ENCODE assay signal across 19 mouse cellular contexts in the genomic region with DNA sequence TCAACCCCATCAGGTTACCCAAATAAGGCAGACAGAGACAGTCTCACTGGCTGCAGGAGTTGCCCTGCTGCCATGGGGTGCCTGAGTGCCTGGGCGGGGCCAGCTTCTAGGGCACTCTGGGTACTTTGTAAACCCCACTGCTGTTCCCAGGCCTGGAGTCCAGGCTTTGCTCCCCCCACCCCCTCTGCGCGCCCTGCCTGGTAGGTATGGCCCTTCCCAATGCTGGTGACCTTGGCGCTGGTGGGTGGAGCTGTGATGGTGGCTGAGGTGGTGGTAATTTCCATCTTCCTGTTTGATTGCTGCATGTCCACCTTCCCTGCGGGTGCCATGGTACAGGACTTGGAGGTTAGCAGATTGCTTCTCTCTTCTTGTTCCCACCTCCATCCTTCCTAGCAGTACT. TPM values are rescaled to one million over a fixed set of nuclear protein-coding genes. Genes with fewer than 3 reads are reported as not detected.
DNase-seq lines count a peak whose midpoint lies in the region; ATAC-seq and TF ChIP-seq lines count a peak whose summit lies in the region.
"Had no signal": no experiment of that assay in that cellular context is flagged by ENCODE, and none has a peak within 500 bp of the region (broad histone marks: within the 10 kb centered on the region; RNA-seq: fewer than 3 reads in every experiment).

No protein-coding gene starts in this region.

- H3K27ac ChIP-seq in embryonic facial prominence, embryonic 12.5 days = peak overlapping the region; percentile 73; the same call in 1 of the 2 replicates
- H3K27ac ChIP-seq in embryonic facial prominence, embryonic 10.5 days (replicated peaks) = no peak overlapping the region
- H3K27ac ChIP-seq in layer of hippocampus, adult 2 months = peak overlapping the region; percentile 91
- H3K27ac ChIP-seq in embryonic facial prominence, embryonic 13.5 days = no peak overlapping the region
- H3K27ac ChIP-seq: forebrain, embryonic 13.5 days; hindbrain, embryonic 15.5 days had no signal

- H3K4me2 ChIP-seq in embryonic facial prominence, embryonic 12.5 days (replicated peaks) = no peak overlapping the region
- no peak overlapping the region for H3K4me2 ChIP-seq in embryonic facial prominence, embryonic 13.5 days
- H3K4me2 ChIP-seq: forebrain, embryonic 13.5 days; heart, embryonic 13.5 days; hindbrain, embryonic 15.5 days had no signal

- no peak for TF ChIP-seq CTCF in layer of hippocampus, adult 2 months (conservative IDR thresholded peaks at IDR 0.05)
- TF ChIP-seq CTCF in E14TG2a.4 (conservative IDR thresholded peaks at IDR 0.05; ENCODE audit: low read length) = no peak

- no peaks in the 10 kb centered on the region for H3K9me3 ChIP-seq in embryonic facial prominence, embryonic 12.5 days
- H3K9me3 ChIP-seq in embryonic facial prominence, embryonic 10.5 days = no peaks in the 10 kb centered on the region
- H3K9me3 ChIP-seq in E14TG2a.4 (ENCODE audit: low read length) = no peaks in the 10 kb centered on the region
- no peaks in the 10 kb centered on the region for H3K9me3 ChIP-seq in embryonic facial prominence, embryonic 13.5 days
- H3K9me3 ChIP-seq: forebrain, embryonic 13.5 days; heart, embryonic 13.5 days; hindbrain, embryonic 15.5 days had no signal

- 90% methylated on average over 5 of the region's 5 CpGs for WGBS in embryonic facial prominence, embryonic 12.5 days
- 86% methylated on average over 5 of the region's 5 CpGs for WGBS in embryonic facial prominence, embryonic 10.5 days
- WGBS in embryonic facial prominence, embryonic 13.5 days = 88% methylated on average over 5 of the region's 5 CpGs

- no peak for ATAC-seq in embryonic facial prominence, embryonic 12.5 days (ENCODE audit: insufficient number of reproducible peaks, insufficient read depth, low FRiP score, low TSS enrichment)
- no peak for ATAC-seq in embryonic facial prominence, embryonic 13.5 days (ENCODE audit: insufficient number of reproducible peaks, insufficient read depth, low FRiP score, low TSS enrichment, low read depth)
- ATAC-seq: CD4-positive, CD25-positive, alpha-beta regulatory T cell, adult 4 months; forebrain, embryonic 13.5 days; forebrain, postnatal 0 days had no signal

- H3K9ac ChIP-seq in embryonic facial prominence, embryonic 12.5 days = no peak overlapping the region
- H3K9ac ChIP-seq in embryonic facial prominence, embryonic 13.5 days = 0 out of 2 replicates have a peak overlapping the region, but pooled peaks have one; percentile 44
- H3K9ac ChIP-seq: forebrain, embryonic 13.5 days; forebrain, postnatal 0 days; heart, embryonic 13.5 days; hindbrain, embryonic 15.5 days had no signal

- H3K4me1 ChIP-seq in embryonic facial prominence, embryonic 12.5 days = 0 out of 2 replicates have a peak, but pooled peaks cover 5% of the 10 kb centered on the region
- H3K4me1 ChIP-seq in embryonic facial prominence, embryonic 10.5 days = peaks cover 5% of the 10 kb centered on the region; the same call in 1 of the 2 replicates
- H3K4me1 ChIP-seq in E14TG2a.4 (replicated peaks; ENCODE audit: low read depth, low read length) = peaks cover 32% of the 10 kb centered on the region
- no peaks in the 10 kb centered on the region for H3K4me1 ChIP-seq in embryonic facial prominence, embryonic 13.5 days
- H3K4me1 ChIP-seq: forebrain, embryonic 13.5 days; hindbrain, embryonic 15.5 days had no signal

- DNase-seq in embryonic facial prominence, embryonic 10.5 days (ENCODE audit: low spot score) = no peak
- DNase-seq in layer of hippocampus, adult 2 months (ENCODE audit: low spot score in 2 of 2) = no peak
- no peak for DNase-seq in layer of hippocampus, adult 18-20 months (ENCODE audit: low spot score in 2 of 2)
- DNase-seq in heart, adult 11 months = no peak
- DNase-seq in testis, postnatal 10 days (ENCODE audit: low spot score) = no peak
- DNase-seq: adrenal gland, adult 2 months; adrenal gland, postnatal 25 days; B cell, adult 2 months; embryo, embryonic 11 days; forebrain, postnatal 0 days; gastrocnemius, postnatal 14 days; heart, postnatal 36 days had no signal

- H3K4me3 ChIP-seq in embryonic facial prominence, embryonic 12.5 days = no peak overlapping the region
- H3K4me3 ChIP-seq in embryonic facial prominence, embryonic 10.5 days = no peak overlapping the region
- no peak overlapping the region for H3K4me3 ChIP-seq in layer of hippocampus, adult 2 months
- H3K4me3 ChIP-seq in E14TG2a.4 (replicated peaks; ENCODE audit: low read length) = peak overlapping the region; percentile 26; the same call in 1 of the 2 replicates
- H3K4me3 ChIP-seq in embryonic facial prominence, embryonic 13.5 days = no peak overlapping the region
- H3K4me3 ChIP-seq: forebrain, embryonic 13.5 days; heart, embryonic 13.5 days; hindbrain, embryonic 15.5 days had no signal

- peaks cover 57% of the 10 kb centered on the region for H3K36me3 ChIP-seq in embryonic facial prominence, embryonic 12.5 days
- peaks cover 76% of the 10 kb centered on the region for H3K36me3 ChIP-seq in embryonic facial prominence, embryonic 10.5 days (replicated peaks)
- H3K36me3 ChIP-seq in E14TG2a.4 (ENCODE audit: insufficient read depth, low read length) = peaks cover 76% of the 10 kb centered on the region
- H3K36me3 ChIP-seq in embryonic facial prominence, embryonic 13.5 days = peaks cover 75% of the 10 kb centered on the region

- H3K27me3 ChIP-seq in embryonic facial prominence, embryonic 12.5 days = no peaks in the 10 kb centered on the region
- H3K27me3 ChIP-seq in embryonic facial prominence, embryonic 10.5 days (replicated peaks; ENCODE audit: low read depth, poor library complexity, severe bottlenecking) = no peaks in the 10 kb centered on the region
- H3K27me3 ChIP-seq in E14TG2a.4 (ENCODE audit: insufficient read depth, low read length) = no peaks in the 10 kb centered on the region
- H3K27me3 ChIP-seq in embryonic facial prominence, embryonic 13.5 days = no peaks in the 10 kb centered on the region
- H3K27me3 ChIP-seq: forebrain, embryonic 13.5 days; heart, embryonic 13.5 days; hindbrain, embryonic 15.5 days had no signal

RNA-seq across cellular contexts. Expression of gene Rasl10a, which starts 17.3 kb away (rescaled TPM):
- 1.1 TPM in 2 replicates for polyA plus RNA-seq in embryonic facial prominence, embryonic 12.5 days (2016; fragmentation: Nextera tagmentation; extraction: Ambion mirVana)
- 0.54 and 0.56 TPM in 2 replicates for polyA plus RNA-seq in embryonic facial prominence, embryonic 10.5 days (2016; fragmentation: Nextera tagmentation; extraction: Ambion mirVana)
- 10 to 100 TPM; 87.7 to 95.3 TPM for total RNA-seq in layer of hippocampus, adult 2 months (2021)
- total RNA-seq in layer of hippocampus, adult 18-20 months (2021) = 100 to 1,000 TPM in 1 of 2 experiments, 10 to 100 TPM in 1; 88.1 to 109 TPM
- polyA plus RNA-seq in embryonic facial prominence, embryonic 13.5 days (2015; fragmentation: Nextera tagmentation; extraction: Ambion mirVana) = 0.29 and 0.49 TPM in 2 replicates
- polyA plus RNA-seq: CD4-positive, CD25-positive, alpha-beta regulatory T cell, adult 4 months; forebrain, embryonic 13.5 days had no signal

RNA-seq across cellular contexts. Expression of gene Gas2l1, which starts 24.5 kb away (rescaled TPM):
- polyA plus RNA-seq in embryonic facial prominence, embryonic 12.5 days (2016; fragmentation: Nextera tagmentation; extraction: Ambion mirVana) = 44.3 and 47.6 TPM in 2 replicates
- 25.3 and 25.7 TPM in 2 replicates for polyA plus RNA-seq in embryonic facial prominence, embryonic 10.5 days (2016; fragmentation: Nextera tagmentation; extraction: Ambion mirVana)
- total RNA-seq in layer of hippocampus, adult 2 months (2021) = 10 to 100 TPM; 93.6 to 97.7 TPM
- 100 to 1,000 TPM in 1 of 2 experiments, 10 to 100 TPM in 1; 96.6 to 106 TPM for total RNA-seq in layer of hippocampus, adult 18-20 months (2021)
- polyA plus RNA-seq in embryonic facial prominence, embryonic 13.5 days (2015; fragmentation: Nextera tagmentation; extraction: Ambion mirVana) = 25.8 and 30.0 TPM in 2 replicates

RNA-seq across cellular contexts. Expression of gene Ap1b1, which starts 54.0 kb away (rescaled TPM):
- polyA plus RNA-seq in embryonic facial prominence, embryonic 12.5 days (2016; fragmentation: Nextera tagmentation; extraction: Ambion mirVana) = 54.8 and 55.3 TPM in 2 replicates
- polyA plus RNA-seq in embryonic facial prominence, embryonic 10.5 days (2016; fragmentation: Nextera tagmentation; extraction: Ambion mirVana) = 58.6 and 60.2 TPM in 2 replicates
- total RNA-seq in layer of hippocampus, adult 2 months (2021) = 100 to 1,000 TPM; 144 to 147 TPM
- 100 to 1,000 TPM; 155 TPM for total RNA-seq in layer of hippocampus, adult 18-20 months (2021)
- 47.2 and 49.1 TPM in 2 replicates for polyA plus RNA-seq in embryonic facial prominence, embryonic 13.5 days (2015; fragmentation: Nextera tagmentation; extraction: Ambion mirVana)

RNA-seq across cellular contexts. Expression of gene Rhbdd3, which starts 58.1 kb away (rescaled TPM):
- polyA plus RNA-seq in embryonic facial prominence, embryonic 12.5 days (2016; fragmentation: Nextera tagmentation; extraction: Ambion mirVana) = 26.4 and 27.9 TPM in 2 replicates
- polyA plus RNA-seq in embryonic facial prominence, embryonic 10.5 days (2016; fragmentation: Nextera tagmentation; extraction: Ambion mirVana) = 30.8 and 31.9 TPM in 2 replicates
- total RNA-seq in layer of hippocampus, adult 2 months (2021) = 10 to 100 TPM; 19.7 to 19.8 TPM
- 10 to 100 TPM; 20.8 to 21.8 TPM for total RNA-seq in layer of hippocampus, adult 18-20 months (2021)
- 22.3 and 27.9 TPM in 2 replicates for polyA plus RNA-seq in embryonic facial prominence, embryonic 13.5 days (2015; fragmentation: Nextera tagmentation; extraction: Ambion mirVana)

RNA-seq across cellular contexts. Expression of gene Ewsr1, which starts 58.5 kb away (rescaled TPM):
- polyA plus RNA-seq in embryonic facial prominence, embryonic 12.5 days (2016; fragmentation: Nextera tagmentation; extraction: Ambion mirVana) = 949 and 978 TPM in 2 replicates
- 961 and 969 TPM in 2 replicates for polyA plus RNA-seq in embryonic facial prominence, embryonic 10.5 days (2016; fragmentation: Nextera tagmentation; extraction: Ambion mirVana)
- total RNA-seq in layer of hippocampus, adult 2 months (2021) = 100 to 1,000 TPM; 333 to 394 TPM
- total RNA-seq in layer of hippocampus, adult 18-20 months (2021) = 100 to 1,000 TPM; 299 to 320 TPM
- polyA plus RNA-seq in embryonic facial prominence, embryonic 13.5 days (2015; fragmentation: Nextera tagmentation; extraction: Ambion mirVana) = 859 and 909 TPM in 2 replicates

Comparison
In these comparisons a context has a peak if more than half of its experiments do, and no peak if none do; other contexts are left out.
1. H3K27ac ChIP-seq: peak in embryonic facial prominence, embryonic 12.5 days (single experiment) and layer of hippocampus, adult 2 months (single experiment); none in embryonic facial prominence, embryonic 10.5 days (single experiment) and embryonic facial prominence, embryonic 13.5 days (single experiment).